Mouse (Mus musculus) myocyte (in vitro differentiated cells): ENCODE results near the gene Tfap2e.

Source experiments
- CEBPB ChIP-seq: IDR thresholded peaks from 2 replicates; pipeline ENCODE4 v1.6.1; 2011; ENCODE audit warnings: mild to moderate bottlenecking, moderate library complexity; ENCODE audit not compliant: poor library complexity, insufficient read depth, severe bottlenecking
- E2F4 ChIP-seq: IDR thresholded peaks from one replicate; pipeline ENCODE4 v1.6.1; 2011; ENCODE audit warnings: mild to moderate bottlenecking, control low read depth, moderate library complexity; ENCODE audit not compliant: insufficient read depth
- MAX ChIP-seq: IDR thresholded peaks from one replicate; pipeline ENCODE4 v1.6.1; 2011; ENCODE audit warnings: low read depth, mild to moderate bottlenecking, control low read depth
- MYOD1 ChIP-seq, 3 experiments: IDR thresholded peaks; one replicate each; pipeline ENCODE4 v1.6.1; 2011; ENCODE audit warnings: control low read depth in 2 of 3, low read depth in 2 of 3, mild to moderate bottlenecking in 2 of 3, moderate library complexity in 1 of 3; ENCODE audit not compliant: insufficient read length in 2 of 3, control insufficient read depth in 1 of 3
- POLR2A ChIP-seq: IDR thresholded peaks from one replicate; pipeline ENCODE4 v1.6.1; 2011; ENCODE audit warnings: low read depth, mild to moderate bottlenecking, control low read depth, moderate library complexity; ENCODE audit not compliant: insufficient read length
- POLR2AphosphoS2 ChIP-seq: IDR thresholded peaks from one replicate; pipeline ENCODE4 v1.6.1; 2011; ENCODE audit warnings: low read depth, control low read depth; ENCODE audit not compliant: insufficient read length
- REST ChIP-seq: IDR thresholded peaks from one replicate; pipeline ENCODE4 v1.6.1; 2011; ENCODE audit warnings: mild to moderate bottlenecking, control low read depth, moderate library complexity; ENCODE audit not compliant: insufficient read depth, insufficient read length
- TCF12 ChIP-seq: IDR thresholded peaks from one replicate; pipeline ENCODE4 v1.6.1; 2011; ENCODE audit warnings: mild to moderate bottlenecking, control low read depth; ENCODE audit not compliant: poor library complexity, insufficient read depth, severe bottlenecking
- TCF3 ChIP-seq: IDR thresholded peaks from one replicate; pipeline ENCODE4 v1.6.1; 2011; ENCODE audit warnings: low read depth, control low read depth; ENCODE audit not compliant: insufficient read length
- USF1 ChIP-seq: IDR thresholded peaks from one replicate; pipeline ENCODE4 v1.6.1; 2011; ENCODE audit warnings: low read depth, mild to moderate bottlenecking, control low read depth, moderate library complexity

DNA sequence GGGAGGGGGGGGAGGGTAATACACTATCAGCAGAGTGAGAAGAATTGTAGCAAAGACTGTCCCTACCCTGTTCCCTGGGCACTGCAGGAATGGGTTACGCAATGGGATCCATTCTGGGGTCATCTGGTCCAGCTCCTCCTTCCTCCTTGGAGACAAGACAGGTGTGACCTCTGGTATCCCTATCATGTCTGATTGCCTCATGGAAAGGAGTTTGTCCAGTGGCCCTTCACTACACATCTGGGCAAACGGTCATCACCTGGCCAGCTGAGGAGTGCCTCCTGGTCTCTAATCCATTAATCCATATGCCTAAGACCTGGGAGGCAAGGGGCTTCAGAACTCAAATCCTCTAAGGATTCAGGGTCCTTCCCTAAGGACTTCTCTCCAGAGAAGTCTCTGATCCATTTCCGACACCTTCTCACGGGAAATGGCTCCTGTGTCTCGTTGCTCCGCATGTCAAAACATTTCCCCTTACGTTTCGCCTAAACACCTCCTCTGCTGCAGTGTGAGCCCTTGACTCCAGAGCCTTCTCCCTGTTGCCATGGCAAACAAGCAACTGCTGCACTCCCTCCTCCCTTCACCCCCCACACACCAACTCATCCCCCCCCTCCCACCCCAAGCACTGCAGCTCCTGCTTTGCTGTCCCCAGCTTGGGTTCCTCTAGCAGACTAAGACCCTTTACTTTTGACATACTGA lies 15.0 kb upstream of the Tfap2e start:
- TF ChIP-seq POLR2A (no peak), MYOD1 (IDR thresholded peaks at IDR 0.05; ENCODE audit: control insufficient read depth in 1 of 3, insufficient read length in 2 of 3, low read depth in 2 of 3) (no peak), CEBPB (no peak), MAX (no peak), E2F4 (no peak), TCF12 (no peak), USF1 (no peak), POLR2AphosphoS2 (no peak), TCF3 (no peak), REST (no peak)
